Mouse (Mus musculus) c-Kit-positive CD71-positive TER-119-positive erythroid progenitor cells, embryonic 14.5 days (primary cell): ENCODE measurements around the gene Srrm4.

ENCODE experiments used
- DNase-seq: peaks from one replicate; pipeline ENCODE4 v3.0.0-alpha.2; 2013; ENCODE audit warnings: low spot score

The Srrm4 gene

DNA sequence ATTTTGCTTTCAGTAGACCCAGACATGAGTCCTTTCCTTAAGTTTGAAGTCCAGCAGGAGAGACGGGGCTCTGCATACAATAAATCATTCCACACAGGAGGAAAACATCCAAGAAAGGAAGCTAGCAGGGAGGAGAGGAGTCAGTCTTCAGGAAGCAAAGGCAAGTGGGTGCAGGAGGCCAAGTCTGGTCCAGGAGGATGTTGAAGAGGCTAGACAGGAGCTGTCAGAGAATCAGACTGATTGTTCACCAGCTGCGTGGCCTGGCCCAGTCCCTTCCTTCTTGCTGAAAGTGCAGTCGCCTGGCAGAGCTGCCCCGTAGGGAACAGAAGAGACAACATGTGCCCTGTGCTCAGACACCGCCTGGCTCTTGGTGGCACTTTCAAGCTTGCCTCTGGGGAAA lies 100.8 kb downstream of the Srrm4 start:
- no peak for DNase-seq

- no peak for DNase-seq
These were observed 102.0 kb downstream of the Srrm4 start for GRCm38 (mm10) chr5:116489621-116490020.

DNA sequence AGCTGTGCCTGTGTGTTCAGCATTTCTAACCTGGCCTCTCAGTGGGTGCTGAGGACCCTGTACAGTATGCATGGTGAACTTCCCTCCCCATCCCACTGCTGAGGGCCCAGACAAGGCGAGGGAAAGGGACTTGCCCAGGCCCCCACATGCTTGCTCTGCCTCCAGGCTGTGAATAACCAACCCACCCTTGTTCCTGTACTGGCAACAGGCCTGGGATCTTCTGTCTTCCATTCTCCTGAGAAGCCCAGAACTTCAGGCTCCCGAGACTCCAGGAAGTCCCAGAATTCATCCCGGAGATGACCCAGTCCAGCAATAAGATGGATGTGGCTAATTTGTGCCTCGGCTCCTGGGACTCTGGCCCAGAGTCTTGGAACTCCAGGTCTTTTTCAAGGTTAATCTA lies 105.5 kb downstream of the Srrm4 start:
- DNase-seq = no peak

DNA sequence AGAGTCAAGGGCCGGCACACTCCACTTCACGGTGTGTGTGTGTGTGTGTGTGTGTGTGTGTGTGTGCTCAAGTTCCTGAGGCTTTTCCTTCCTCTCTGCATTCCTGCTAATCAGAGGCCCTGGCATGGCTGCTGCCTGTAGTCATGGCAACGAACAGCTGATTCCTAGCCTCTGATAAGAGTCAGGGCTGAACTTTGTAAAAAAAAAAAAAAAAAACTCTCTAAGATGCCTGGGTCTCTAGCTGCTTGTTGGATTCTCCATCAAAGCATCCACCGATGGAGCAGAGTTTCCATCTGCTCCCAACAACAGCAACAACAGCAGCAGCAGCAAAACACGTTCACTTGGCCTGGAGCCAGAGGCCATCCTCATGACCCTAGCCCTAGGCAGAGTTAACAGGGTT lies 106.5 kb downstream of the Srrm4 start:
- DNase-seq = no peak

- DNase-seq = no peak
These were observed 107.4 kb downstream of the Srrm4 start for GRCm38 (mm10) chr5:116484236-116484635.

GRCm38 (mm10) chr5:116478607-116479371 lies 112.8 kb downstream of the Srrm4 start:
- DNase-seq = no peak

DNA sequence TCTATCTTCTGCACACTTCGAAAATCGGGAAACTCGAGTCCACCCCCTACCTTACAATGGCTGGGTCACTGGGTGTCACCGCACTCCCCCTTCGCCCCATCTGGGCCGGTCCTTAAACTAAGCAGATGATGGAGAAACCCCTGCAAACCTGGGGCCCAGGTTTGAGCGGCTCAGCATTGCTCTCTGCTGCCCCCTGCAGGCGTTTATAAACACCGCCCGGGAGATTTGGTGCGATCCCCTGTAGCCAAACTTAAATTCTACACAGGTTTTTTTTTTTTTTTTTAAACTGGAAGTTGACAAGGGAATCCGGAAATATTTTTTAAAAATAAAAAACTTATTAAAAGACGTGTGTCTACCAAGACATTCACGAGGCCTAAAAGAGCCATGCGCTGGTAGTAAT lies 115.6 kb downstream of the Srrm4 start:
- DNase-seq = peak; percentile 19

- no peak for DNase-seq
These were observed 130.1 kb downstream of the Srrm4 start for GRCm38 (mm10) chr5:116461354-116462042.

GRCm38 (mm10) chr5:116459970-116460369 lies 131.6 kb downstream of the Srrm4 start:
- no peak for DNase-seq

- DNase-seq = no peak
These were observed 133.8 kb downstream of the Srrm4 start for GRCm38 (mm10) chr5:116457791-116458190.

DNA sequence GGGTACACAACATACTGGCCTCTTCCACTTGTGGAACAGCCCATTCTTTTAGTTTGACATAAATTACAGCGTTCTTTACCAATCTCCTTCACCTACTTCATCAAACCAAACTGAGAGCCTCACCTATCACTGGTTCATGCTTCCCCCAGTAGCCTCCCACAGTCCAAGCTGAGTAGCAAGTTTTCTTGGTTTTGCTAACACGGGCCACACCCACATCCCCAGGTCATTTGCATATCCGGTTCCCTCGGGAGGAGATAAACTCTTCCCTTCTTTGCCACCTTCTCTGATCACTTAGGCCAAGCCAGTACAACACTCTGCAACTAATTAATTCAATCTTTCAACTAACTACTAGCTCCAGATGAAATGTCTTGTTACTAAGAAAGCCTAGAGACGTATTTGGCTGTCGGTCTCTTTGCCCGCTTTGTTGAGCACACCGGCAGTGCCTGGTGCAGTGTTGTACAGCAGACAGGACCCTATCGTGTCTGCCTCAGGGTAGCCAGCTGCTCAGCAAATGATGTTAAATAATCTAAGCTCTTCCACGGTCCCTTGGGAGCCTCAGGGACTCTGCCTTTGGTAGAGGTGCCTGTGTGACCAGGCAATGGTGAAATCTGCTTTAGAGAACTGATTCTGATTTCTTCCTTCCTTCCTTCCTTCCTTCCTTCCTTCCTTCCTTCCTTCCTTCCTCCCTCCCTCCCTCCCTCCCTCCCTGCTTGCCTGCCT lies 134.7 kb downstream of the Srrm4 start:
- no peak for DNase-seq

DNA sequence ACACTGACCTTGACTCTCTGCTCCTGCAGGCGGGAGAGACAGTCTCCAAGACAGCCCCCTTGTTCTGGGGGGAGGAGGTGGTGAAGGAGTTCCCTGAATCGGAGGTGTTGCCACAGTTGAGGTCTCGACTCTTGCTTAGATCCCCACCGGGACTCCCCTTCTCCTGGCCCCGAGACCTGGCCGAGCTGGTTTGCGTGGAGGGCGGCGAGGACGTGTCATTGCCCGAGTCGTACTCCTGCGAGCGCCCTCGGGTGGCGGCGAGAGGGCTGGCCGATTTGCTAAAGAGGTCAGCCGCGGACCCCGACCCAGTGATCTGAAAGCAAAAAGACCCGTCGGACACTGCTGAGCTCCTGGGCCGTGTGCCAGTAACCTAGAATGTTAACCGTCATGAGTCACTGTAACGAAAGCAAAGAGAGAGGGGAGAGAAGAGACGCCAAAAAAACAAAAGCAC lies 138.2 kb downstream of the Srrm4 start:
- DNase-seq = no peak

- no peak for DNase-seq
These were observed 140.7 kb downstream of the Srrm4 start for GRCm38 (mm10) chr5:116450901-116451300.

- no peak for DNase-seq
These were observed 141.9 kb downstream of the Srrm4 start for GRCm38 (mm10) chr5:116449522-116450225.

DNA sequence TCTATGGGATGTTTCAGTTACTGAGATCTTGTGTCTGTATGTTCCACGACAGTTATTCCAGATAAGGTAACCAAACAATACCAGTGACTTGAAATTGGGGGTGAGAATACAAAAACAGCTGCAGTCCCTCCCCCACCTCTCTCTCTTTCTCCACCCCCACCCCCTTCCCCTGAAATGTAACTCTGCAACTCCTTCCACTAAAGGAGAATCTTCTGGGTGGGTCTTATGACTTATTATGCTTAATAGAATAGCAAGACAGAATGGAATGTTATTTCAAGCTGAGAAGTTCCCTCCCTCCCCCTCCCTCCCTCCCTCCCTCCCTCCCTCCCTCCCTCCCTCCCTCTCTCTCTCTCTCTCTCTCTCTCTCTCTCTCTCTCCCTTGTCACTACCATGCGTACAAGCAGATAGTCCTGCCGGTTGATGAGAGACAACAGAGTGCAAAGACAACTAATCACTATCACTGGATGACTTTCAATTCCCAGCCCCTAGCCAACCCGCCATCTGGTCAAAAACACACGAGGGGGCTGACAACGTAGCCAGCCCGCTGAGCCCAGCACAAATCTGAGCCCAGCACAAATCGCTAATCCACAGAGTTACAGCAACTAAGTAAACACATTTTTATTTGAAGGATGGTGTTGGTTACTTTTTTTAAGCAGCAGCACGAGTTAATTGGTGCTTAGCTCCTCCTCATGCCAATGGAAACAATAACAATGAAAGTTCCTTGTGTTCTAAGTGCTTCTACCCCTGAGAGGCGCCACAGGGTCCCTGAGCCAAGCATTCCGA lies 143.0 kb downstream of the Srrm4 start:
- DNase-seq = no peak

- DNase-seq = no peak
These were observed 143.7 kb downstream of the Srrm4 start for GRCm38 (mm10) chr5:116447821-116448350.

- DNase-seq = no peak
These were observed 145.1 kb downstream of the Srrm4 start for GRCm38 (mm10) chr5:116446552-116446951.

GRCm38 (mm10) chr5:116445634-116446367 lies 145.8 kb downstream of the Srrm4 start:
- no peak for DNase-seq

GRCm38 (mm10) chr5:116444517-116444916 lies 147.1 kb downstream of the Srrm4 start:
- DNase-seq = no peak

- no peak for DNase-seq
These were observed 148.1 kb downstream of the Srrm4 start for GRCm38 (mm10) chr5:116443459-116443940.
